Mouse (Mus musculus): Measurements from ENCODE around the gene Bbs12.
A peak's percentile ranks its signal among the peaks of the same experiment; 100 is the strongest.

Gene Bbs12

GRCm38 (mm10) chr3:37328489-37328888, 16.1 kb downstream of the Bbs12 start:
- no peak for DNase-seq

DNA sequence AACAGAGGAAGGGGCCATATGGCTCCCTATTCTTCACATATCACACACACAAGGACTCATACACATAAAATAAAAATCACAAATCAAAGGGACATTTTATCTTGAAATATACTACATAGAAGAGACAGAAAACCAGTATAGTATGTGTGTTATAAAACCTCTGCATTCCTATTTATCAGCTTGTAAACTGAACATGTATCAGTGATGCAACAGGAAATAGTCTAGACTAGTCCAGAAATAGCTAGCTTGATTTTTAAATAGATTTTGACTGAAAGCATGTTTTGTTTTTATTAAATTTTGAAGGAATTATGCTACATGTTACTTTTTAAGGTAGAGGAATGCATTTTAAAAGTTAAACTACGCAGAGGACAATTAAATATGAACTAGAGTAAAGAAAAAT, 17.6 kb downstream of the Bbs12 start:
- DNase-seq, result no peak

DNA sequence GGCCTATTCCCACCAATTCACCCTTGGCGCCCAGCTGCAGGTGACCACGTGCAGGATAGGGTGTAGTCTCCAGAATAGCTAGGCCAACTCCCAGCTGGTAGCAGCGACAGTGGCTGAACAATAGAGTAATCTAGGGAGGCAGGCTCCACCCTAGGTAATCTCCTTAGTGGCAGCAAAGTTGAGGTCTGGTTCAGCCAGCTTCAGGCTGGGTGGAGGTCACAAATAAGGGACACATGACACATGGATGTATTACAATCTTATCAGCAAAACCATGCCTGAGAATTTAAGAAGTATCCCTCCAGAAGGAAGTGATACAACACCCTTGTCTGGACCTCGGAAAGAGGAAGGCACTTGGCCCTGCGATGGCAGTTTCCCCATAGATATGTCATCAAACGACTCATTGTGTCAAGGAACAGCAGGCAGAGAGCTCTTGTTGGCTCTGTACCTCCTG, 19.7 kb downstream of the Bbs12 start:
- DNase-seq, result no peak

DNA sequence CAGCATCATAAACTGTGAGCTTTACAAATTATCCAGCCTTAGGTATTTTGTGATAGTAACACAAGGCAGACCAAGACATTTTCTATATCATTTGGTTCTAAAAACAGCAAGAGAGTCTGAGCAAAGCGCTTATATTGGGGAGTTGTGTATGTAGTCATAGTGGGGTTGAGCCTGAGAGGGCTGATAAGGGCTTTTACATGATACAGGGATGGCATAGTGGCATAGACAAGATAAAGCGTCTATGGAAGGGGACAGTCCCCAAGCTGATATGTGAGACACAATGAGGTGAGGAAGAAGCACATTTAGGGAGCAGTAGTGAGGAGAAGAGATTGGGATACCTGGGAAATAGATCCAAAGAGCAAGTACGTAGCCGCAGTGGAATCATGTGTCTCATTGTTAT, 21.7 kb downstream of the Bbs12 start:
- DNase-seq, result no peak

- no peak for DNase-seq
Measured at GRCm38 (mm10) chr3:37341110-37341509, 28.8 kb downstream of the Bbs12 start.

GRCm38 (mm10) chr3:37342811-37343210, 30.5 kb downstream of the Bbs12 start:
- DNase-seq, result no peak

GRCm38 (mm10) chr3:37347671-37348070, 35.3 kb downstream of the Bbs12 start:
- no peak for DNase-seq

DNA sequence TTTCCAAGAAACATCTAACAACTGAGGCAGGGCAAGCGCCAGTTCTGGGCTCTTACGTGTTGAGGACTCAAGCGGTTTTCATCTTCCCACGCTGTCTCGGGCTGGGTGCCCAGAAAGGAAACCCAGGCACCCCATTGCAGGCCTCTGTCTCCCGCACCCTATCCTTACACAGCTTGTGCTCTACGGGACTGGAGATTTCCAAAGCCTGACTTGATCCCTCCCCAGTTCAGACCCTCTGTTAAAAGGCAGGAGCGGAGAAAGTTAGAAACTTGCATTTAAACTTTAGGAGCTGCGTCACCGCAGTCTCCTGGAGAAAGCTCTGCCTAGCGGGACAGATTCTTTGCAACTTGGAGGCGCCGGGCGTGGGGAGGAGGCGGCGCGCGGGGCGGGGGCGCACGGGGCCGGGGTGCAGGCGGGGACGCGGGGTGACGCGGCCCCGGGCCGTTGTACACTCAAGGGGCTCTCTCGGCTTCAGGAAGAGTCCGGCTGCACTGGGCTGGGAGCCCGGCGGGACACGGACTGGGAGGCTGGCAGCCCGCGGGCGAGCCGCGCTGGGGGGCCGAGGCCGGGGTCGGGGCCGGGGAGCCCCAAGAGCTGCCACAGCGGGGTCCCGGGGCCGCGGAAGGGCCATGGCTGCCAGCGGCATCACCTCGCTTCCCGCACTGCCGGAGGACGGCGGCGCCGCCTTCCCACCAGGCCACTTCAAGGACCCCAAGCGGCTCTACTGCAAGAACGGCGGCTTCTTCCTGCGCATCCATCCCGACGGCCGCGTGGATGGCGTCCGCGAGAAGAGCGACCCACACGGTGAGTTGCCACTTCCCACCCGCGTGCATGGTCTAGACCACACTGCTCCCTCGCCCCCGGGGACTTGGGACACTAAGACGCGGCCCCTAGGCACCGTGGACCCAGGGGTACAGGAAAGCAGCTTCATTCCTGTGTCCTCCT, 36.1 kb downstream of the Bbs12 start, which contains the start of gene Fgf2:
Fgf2 (plus strand) TSS at position 126 of the 945 bp plus-strand sequence.
- peak; percentile 36 for DNase-seq

GRCm38 (mm10) chr3:37349166-37349548, 36.8 kb downstream of the Bbs12 start:
- no peak for DNase-seq

DNA sequence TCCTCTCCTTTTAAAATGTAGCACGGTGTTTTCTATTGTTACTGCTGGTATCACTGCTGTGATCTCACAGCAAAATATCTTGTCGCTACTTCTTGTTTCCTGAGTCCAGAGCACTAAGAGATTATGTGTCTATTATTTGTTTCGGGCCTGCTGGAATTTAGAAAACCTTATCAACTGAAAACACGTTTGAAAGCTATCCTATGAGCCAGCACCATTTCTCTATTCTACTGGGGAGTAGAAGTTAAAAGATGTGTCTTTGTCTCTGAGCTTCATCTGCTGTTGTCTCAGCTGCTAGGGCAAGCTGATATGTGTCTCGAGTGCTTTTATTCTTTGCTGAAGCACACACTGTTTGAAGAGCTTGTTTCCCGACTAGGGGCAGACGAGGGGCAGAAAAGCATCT, 38.0 kb downstream of the Bbs12 start:
- DNase-seq, result no peak

GRCm38 (mm10) chr3:37353951-37354481, 41.7 kb downstream of the Bbs12 start:
- peak; percentile 15 to 39 for DNase-seq

DNA sequence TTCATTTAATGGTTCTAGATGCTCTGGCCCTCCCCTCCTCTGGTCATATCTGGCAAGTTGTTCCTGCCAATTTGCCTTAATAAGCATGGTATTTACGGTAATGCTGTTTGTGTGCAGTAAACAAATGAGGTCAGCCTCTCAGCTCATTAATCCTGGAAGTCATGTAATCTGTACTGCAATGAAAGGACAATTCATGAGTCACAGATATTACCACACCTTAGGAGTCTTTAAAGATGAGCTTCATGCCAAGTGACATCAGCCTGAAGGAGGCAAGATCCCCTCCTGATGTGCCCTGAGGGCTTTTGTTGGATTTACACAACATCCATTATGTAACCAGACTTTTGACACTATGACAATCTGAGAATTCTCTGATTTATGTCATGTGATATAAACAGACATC, 42.4 kb downstream of the Bbs12 start:
- peak in 1 of 2 experiments; percentile 36 for DNase-seq

DNA sequence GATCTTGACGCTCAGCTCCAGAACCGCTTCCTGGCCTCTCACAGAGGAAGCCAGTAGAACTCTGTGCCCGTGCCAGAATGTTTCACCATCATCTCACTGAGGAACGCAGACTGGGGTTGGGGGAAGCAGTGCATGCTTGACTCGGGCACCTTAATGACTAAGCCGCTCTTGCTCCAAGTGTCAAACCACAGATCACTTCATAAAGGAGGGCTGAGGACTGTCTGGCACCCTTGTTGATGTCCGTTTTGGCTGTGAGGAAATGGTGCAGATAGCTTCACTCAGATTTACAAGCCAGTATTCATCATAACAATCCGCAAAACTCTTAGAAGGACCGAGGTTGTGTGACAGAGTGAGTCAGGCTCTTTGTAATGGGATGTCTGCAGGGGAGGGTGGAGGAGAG, 48.4 kb downstream of the Bbs12 start:
- peak; percentile 32 to 53 for DNase-seq

DNA sequence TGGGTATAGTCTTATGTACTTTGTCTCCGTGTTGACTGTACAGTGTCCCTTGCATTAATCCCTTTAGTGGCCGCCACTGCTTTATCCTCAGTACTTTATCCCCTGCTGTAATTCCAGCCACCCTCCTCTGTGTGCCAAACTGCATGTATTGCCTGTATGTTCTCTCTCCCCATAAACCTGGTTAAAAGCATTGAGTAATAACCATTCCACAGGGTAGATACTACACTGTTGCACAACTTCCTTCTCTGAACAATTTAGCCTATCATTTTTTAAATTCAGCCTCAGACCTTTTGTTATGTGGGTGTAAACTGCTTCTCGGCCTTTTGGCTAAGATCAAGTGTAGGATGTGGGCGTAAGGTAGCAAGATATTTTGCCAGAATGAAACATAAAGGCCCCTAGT, 52.8 kb downstream of the Bbs12 start:
- no peak for DNase-seq

- no peak for DNase-seq
Measured at GRCm38 (mm10) chr3:37365976-37366375, 53.6 kb downstream of the Bbs12 start.

- no peak for DNase-seq
Measured at GRCm38 (mm10) chr3:37366381-37367053, 54.2 kb downstream of the Bbs12 start.

GRCm38 (mm10) chr3:37370407-37370806, 58.1 kb downstream of the Bbs12 start:
- DNase-seq, result no peak
